Mouse (Mus musculus) cerebellum, postnatal 14 days (tissue): ENCODE data around the gene Gm4763.
"Not testable (repeated sequence)": the region's sequence is repeated elsewhere in the genome, so short reads cannot be mapped to it uniquely, and the experiment has no call there.

Experiments
- DNase-seq, 2 experiments: peaks; one replicate each; pipeline ENCODE4 v3.0.0; 2021; ENCODE audit warnings: mixed read lengths in 2 of 2

Gene Gm4763

DNA sequence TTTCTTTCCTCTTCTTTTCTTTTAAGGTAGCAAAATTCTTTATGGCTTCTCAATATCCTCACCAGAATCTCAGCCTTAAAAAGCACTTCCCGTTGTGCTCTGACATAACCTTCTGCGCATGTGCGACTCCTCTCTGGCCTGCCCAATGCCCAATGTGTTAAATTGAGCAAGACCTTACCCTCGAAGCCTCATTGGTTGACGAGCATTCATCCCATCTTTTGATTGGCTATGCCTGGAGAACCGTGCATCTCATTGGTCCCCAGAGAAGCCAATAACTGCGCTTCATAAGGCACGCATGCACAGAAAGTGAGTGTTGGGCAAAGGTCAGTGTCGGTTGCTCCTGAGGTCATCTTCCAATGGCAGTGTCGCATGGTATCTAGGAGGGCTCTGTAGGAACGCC, at the start of gene Gm4763:
Gene Gm4763 (minus strand): TSS at position 101 of the 400 bp plus-strand sequence.
- not testable (repeated sequence) for DNase-seq

DNA sequence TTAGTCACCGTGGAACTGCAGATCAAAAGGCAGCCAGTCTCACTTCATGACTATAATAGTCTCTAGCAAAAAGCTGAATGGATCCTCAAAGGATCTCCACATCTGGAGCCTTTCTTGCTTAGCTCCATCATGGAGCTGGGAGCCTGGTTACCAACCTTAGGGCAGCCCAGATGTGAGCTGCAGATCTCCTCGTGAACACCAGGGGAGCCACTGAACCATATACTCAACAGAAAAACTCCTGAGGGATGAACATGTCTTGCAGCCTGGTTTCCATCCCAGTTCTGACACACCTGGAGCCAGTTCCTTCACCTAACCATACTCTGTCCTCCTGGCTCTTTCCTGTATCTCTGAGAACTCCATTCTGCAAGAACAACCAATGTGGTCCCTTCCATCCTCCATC, 49.4 kb upstream of the Gm4763 start:
- no peak for DNase-seq

- no peak for DNase-seq
These were observed 47.3 kb upstream of the Gm4763 start for GRCm38 (mm10) chr7:24773942-24774535.

DNA sequence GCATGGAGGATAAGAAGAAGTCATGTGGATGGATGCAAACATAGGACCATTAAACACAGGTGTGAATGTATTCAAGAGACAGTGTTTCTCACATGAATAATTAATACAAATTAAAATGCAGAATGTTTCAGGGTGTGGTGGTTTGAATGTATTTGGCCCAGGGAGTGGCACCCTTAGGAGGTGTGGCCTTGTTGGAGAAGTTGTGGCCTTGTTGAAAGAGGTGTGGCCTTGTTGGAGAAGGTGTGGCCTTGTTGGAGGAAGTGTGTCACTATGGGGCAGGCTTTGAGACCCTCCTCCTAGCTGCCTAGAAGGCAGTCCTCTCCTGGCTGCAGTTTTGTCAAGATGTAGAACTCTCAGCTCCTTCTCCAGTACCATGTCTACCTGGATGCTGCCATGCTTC, 44.7 kb upstream of the Gm4763 start:
- no peak for DNase-seq

GRCm38 (mm10) chr7:24762574-24762973, 35.9 kb upstream of the Gm4763 start:
- no peak for DNase-seq

DNA sequence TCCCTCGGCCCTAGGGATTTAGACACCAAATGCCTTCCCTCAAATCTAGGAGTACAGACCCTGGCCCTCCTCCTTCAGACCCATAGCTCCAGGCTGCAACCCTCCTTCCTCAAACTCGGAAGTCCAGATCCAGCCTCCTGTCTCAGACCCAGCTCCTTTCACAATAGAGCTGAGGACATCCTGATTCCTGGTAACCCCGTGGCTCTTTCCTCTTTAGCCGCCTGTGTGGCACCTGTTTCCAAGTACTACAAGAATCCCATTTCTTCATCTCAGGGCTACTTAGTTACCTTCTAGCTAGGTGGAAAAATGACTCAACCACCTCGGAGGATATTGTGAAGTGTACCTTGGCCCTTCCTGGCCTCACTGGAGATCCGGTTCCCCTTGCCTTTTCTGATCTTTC, 34.5 kb upstream of the Gm4763 start:
- DNase-seq = no peak

DNA sequence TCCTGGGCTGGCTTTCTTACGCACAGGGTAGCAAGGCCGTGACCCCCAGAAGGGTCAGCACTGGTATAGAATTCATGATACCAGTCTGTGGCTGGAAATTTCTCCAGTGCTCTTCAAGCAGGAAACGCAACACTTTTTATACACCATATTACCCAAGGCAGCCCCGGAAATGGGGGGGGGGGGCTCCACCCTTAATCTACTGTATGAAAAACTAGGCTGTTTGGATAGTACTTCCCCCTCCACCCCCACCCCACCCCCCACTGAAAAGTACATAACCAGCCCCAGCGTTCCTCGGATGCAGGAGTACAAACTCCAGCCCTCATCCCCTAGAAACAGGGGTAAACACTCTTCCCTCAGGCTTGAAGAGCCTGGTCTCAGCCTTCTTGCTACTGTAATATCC, 33.5 kb upstream of the Gm4763 start, which contains the start of gene Cd177:
Gene Cd177 (minus strand): TSS at position 101 of the 400 bp plus-strand sequence.
- DNase-seq = no peak

GRCm38 (mm10) chr7:24758520-24758919, 31.8 kb upstream of the Gm4763 start:
- DNase-seq = no peak

DNA sequence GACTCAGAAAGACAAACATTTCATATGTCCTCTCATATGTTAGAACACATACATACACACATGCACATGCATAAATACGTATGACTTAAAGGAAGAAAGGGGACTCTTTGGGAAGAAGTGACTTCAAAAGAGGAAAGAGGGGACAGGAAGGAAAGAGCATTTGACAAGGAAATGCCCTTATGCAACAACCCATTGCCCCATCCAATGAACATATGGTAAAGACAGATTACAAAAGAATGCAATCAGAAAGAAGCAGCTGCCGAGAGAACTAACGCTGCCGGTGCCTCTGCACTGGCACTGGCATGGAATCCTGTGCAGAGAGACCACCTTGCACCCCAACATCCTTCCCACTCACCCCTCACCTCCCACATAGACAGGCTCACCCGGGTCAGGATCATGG, 26.8 kb upstream of the Gm4763 start:
- DNase-seq = no peak

DNA sequence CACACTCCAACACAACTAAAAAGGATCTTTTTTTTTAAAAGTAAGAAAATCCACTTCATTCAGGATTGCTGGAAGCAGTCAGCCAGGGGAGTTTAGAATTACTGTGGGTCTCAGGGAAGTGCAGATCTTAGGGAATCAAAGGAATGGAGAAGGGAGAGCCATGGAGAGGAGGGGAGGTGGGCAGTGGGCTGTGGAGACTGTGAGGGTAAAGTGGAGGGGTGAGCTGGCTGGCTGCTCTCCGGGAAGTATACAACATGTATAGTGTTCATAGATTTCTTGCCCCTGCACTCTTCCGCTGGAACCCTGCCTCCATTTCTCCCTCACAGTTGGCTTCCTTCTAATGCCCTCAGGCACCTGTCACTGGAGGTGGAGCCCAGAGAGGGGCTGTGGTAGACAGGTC, 24.9 kb upstream of the Gm4763 start:
- DNase-seq = no peak

GRCm38 (mm10) chr7:24750695-24751094, 24.0 kb upstream of the Gm4763 start:
- DNase-seq = peak in 1 of 2 experiments; percentile 22

DNA sequence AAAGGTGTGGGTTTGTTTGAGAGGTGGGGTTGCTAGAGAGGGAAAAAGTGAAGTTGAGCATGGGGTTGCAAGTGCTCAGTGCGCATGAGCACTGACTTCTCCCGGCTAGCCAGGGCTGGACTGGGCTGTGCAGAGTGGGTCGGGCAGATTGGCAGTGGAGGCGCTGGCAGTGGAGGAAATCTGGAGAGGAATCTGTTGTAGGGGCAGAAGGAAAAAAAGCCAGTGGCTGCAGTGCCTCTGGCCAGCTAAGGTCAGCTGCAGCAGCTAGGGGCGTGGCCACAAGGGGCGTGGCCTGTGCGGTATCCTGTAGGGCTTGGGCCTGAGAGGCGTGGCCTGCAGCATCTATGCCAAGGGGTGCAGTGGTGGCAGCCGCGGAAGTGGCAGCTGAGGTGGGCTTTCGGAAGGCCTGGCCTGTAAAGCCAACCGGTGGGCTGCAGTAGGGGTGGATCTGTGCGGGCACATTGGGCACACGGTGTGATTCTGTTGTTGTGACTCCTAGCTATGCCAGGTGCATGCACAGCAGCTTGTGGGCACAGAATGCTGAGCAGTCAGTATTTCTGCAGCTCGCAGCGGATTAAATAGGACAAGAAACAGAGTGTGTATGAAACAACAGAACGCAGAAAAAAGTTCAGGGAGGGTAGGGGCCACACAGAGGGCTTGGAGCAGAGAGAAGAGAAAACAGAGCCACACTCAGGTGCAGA, 9.4 kb upstream of the Gm4763 start:
- DNase-seq = peak; percentile 8 to 36

DNA sequence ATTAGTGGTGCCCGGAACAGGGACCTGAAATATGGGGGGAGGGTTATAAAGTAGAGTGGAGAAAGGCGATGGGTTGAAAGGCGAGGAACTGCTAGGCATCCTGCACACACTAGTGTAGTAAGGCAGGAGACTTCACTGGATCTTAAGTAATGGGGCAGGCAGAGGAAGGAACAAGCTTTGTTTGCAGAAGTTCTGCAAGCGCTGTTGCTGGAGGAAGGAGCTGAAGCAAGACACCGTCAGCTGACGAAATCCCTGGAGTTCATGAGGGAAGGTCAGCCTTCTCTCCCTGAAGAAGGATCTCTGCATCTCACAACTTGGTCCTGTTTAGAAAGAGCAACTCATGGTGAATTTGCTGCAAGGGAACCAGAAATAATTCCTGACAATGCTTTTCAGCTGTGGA, 11.7 kb downstream of the Gm4763 start:
- DNase-seq = no peak

GRCm38 (mm10) chr7:24708832-24709292, 17.8 kb downstream of the Gm4763 start, which contains the start of gene BC049730:
Gene BC049730, plus strand, starts transcription at chr7:24709242.
- DNase-seq = no peak

- DNase-seq = not testable (repeated sequence)
These were observed 23.9 kb downstream of the Gm4763 start for GRCm38 (mm10) chr7:24702841-24703240.

GRCm38 (mm10) chr7:24697891-24698290, 28.8 kb downstream of the Gm4763 start:
- DNase-seq = not testable (repeated sequence)

GRCm38 (mm10) chr7:24692693-24693092, 34.0 kb downstream of the Gm4763 start:
- DNase-seq = not testable (repeated sequence)

DNA sequence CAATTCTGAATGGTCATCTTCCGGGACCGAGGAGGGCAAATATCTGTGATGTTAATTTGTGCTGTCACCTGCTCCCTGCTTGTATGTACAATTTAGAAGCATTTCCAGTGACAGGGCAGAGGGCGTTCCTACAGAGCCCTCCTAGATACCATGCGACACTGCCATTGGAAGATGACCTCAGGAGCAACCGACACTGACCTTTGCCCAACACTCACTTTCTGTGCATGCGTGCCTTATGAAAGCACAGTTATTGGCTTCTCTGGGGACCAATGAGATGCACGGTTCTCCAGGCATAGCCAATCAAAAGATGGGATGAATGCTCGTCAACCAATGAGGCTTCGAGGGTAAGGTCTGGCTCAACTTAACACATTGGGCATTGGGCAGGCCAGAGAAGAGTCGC, 39.2 kb downstream of the Gm4763 start:
- not testable (repeated sequence) for DNase-seq

GRCm38 (mm10) chr7:24684121-24684520, 42.6 kb downstream of the Gm4763 start:
- not testable (repeated sequence) for DNase-seq

- no peak for DNase-seq
These were observed 50.1 kb downstream of the Gm4763 start, which contains the start of gene Tex101 for GRCm38 (mm10) chr7:24676575-24676974. Gene Tex101, minus strand, starts transcription at chr7:24676675.

- DNase-seq = no peak
These were observed 54.7 kb downstream of the Gm4763 start for GRCm38 (mm10) chr7:24671944-24672439.
